Mouse (Mus musculus) urinary bladder, adult 18-20 months (tissue): Measurements from ENCODE around the gene Myzap.
"Not testable (repeated sequence)": the region's sequence is repeated elsewhere in the genome, so short reads cannot be mapped to it uniquely, and the experiment has no call there.

Experiments
- DNase-seq, 2 experiments: peaks; one replicate each; pipeline ENCODE4 v3.0.0; 2022; ENCODE audit warnings: low spot score in 2 of 2, mixed read lengths in 2 of 2

The Myzap gene

DNA sequence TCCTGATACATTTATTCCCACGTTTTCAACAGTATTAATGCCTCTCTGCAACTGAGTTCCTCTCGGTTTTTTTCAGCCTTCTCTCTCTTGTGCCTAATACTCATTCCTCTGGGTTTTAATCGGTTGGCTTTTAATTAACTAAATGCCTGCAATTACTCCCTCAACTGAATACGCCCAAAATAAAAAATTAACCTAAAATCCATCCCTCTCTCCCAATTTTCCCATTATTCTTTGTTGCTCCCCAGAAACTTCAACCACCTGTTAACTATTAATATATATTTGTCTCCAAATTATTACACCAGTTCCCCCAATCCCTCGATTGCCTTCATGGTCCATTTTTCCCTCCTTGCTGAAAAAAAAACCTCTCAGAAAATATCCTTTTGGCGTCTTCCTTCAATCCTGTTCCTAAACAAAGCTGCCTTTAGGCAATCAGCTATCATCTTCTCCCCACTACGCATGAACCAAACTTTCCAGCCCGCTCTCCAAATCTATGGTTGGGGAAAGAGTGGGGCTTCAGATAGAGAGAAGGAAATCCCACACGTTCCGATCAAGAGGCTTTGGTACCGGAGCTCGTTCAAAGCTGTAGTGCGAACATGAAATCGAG lies 107.2 kb downstream of the Myzap start:
- no peak for DNase-seq

DNA sequence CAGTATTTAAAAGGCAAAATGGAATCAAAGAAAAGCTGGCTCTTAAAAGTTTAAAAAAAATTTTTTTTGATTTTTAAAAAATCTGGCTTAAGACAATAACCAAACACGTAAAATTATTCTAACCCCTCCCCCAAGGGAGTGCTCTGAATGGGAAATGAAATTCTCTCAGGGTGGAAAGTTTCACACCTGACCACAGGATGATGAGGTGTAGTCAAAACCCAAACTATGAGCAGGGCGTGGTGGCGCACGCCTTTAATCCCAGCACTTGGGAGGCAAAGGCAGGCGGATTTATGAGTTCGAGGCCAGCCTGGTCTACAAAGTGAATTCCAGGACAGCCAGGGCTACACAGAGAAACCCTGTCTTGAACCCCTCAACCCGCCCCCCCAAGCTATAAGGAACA lies 108.3 kb downstream of the Myzap start:
- not testable (repeated sequence) for DNase-seq

DNA sequence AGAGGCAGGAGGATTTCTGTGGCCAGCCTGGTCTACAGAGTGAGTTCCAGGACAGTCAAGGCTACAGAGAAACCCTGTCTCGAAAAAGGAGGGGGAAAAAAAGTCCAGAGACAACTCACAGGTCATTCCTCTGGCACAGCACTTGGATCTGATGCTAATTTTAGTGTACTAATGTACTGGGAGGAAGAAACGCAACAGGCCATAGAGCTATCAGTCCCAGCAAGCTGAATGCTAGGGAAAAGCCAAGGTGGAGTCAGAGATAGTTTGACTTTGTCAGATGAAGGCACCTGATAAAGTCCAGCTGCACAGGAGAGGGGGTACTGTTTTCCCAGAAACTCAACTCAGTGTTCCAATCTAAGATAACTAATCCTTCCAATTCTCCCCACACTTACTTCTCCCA lies 111.9 kb downstream of the Myzap start:
- DNase-seq = no peak

DNA sequence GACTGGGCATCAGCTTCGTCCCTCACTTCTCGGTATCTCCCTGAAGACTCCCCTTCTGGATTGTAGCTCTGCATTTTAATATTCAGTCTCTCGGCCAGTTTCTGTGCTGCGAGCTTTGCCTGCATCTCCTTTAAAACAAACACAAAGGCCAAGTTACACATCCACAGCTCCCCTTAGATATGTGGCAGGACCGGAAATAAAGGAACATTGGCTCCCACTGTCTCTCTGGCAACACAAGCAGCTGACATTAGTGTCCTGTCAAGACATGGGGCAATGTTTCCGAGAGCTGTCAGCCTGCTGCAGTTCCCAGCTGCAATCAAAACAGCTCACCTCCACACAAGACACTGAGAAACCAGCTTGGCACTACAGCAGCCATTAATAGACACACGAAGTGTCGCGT lies 112.7 kb downstream of the Myzap start:
- no peak for DNase-seq

DNA sequence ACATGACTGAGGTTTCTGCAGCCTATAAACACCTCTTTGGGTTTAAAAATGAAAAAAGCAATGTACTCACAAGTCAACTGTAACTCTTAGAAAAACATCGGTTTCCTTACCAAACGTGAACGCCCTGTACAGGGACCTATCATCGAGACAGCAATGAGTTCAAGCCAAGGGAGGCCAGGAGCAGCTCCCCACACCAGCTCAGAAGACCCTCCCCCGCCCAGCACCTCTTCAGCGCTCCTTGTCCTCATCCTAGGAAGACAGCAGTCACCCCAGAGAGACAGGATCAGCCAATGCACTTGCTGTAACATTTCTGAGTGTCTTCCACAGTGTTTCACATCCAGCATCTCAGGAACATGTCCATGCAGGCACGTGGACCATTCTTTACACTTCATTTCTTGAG lies 113.6 kb downstream of the Myzap start:
- DNase-seq = no peak

DNA sequence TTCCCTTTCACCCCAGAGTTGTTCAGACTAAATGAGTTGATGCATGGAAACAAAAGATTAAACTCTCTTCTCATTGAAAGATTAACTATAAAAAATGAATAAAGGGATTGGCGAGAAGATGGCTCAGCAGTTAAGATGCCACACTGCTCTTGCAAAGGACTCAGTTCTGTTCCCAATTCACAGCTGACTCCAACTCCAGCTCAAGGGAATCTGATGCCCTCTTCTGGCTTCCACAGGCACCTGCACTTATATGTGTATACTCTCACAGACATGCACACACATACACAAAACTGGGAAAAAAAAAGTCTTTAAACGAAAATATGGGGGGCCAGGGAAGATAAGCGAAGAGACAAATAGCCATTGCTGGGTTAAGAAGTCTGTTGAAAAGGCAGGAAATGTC lies 115.6 kb downstream of the Myzap start:
- no peak for DNase-seq

DNA sequence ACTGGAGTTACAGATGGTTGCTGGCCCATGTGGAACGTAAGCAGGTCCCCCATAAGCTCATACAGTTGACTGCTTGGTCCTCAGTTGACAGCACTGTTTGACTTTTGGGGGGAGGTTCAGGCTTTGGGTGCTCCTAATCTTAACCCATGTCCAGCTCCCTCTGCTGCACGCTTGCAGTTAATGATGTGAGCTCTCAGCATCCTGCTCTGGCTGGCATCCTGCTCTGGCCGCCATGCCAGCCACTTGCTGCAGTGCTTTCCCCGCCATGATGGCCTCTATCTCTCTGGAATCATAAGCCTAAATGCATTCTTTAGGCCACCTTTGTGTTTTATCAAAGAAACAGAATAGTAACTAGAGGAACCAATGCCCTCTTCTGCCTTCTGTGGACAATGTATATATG lies 116.6 kb downstream of the Myzap start:
- DNase-seq = no peak

DNA sequence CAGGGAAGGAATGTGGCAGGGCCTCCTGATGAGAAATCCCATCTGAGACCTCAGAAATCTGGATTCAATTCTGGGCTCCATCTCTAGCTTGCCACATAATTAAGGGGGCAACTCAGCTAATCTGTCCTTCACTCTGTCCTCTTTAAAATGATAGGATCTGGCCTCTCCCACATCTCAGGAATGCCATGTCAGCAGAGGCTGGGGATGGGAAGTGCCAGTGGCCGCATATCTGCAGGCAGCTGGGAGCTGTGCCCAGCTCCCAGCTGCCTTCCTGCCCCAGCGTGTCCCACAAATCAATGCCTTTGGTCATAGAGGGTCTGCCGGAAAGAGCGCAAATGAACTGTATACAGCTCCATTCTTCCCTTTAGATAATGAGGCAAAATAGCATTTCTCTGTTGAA lies 124.7 kb downstream of the Myzap start:
- no peak for DNase-seq

DNA sequence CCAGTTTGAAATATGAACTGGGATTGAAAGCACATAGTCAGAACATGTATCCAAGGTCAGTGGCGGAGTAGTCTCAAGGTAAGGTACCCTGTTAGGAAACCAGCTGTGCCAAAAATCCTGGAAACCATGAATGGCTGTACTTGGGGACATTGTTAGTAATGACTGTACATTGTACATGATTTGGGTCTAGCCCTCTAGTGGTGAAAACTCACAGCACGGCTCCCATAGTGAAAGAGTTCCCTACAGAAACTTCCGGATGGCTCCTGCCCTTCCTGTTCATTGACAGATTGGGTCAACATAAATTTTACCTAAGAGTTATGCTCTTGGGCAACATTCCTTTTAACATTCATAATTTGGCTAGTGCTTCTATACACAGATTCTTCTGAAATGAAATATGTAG lies 126.0 kb downstream of the Myzap start:
- DNase-seq = no peak

DNA sequence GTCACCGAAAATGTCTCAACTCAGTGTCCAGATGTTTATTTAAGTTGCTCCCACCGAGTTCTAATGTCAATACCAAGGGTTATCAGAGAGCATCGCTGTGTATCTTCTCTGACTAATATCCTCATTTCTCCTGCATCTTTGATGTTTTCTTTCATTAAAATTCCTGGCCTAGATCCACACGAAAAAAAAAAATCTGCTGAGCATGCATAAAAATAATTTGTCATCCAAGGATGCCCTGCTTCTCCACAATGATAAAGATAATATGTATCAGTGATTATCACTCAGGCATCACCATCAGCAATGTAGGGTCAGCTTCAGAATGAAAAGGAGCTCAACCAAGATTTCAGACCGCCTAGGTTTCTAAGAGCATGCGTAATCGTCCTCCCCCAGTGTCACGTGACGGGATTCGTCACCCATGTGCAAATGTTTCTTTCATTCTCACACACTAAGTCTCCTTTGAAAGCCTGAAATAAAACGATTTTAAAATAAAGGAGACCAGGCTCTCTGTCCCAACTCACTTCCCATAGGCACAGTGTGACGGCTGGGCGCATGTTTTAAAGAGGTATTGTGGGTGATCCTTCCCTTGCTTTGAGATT lies 129.0 kb downstream of the Myzap start:
- DNase-seq = no peak

DNA sequence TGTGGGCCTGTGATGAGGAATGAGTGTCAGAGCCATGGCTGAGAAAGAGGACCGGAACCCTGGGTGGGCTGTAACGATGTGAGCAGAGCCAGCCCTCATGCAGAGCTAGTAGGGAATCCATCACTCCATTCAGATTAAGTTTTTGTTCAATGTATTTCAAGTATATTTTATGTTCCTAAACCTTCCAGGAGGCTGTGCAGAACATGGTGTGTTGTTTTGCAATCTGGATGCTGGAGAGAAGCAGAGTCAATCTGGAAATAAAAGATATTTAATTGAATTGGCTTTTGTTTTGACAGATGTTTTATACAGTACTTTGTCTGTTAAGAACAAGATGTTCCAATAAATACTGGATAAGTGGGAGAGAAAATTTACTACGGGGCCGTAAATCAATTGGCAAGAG lies 135.4 kb downstream of the Myzap start:
- DNase-seq = no peak
